Mouse (Mus musculus) heart, adult 2 months (tissue): ENCODE measurements at regions not wholly inside any gene's neighbourhood (a gene's known extent, or its start where the extent isn't known, plus 50 kb on each side); places are given as distances from the start of the nearest gene placed in this dataset.
"Not testable (repeated sequence)": the region's sequence is repeated elsewhere in the genome, so short reads cannot be mapped to it uniquely, and the experiment has no call there.

Experiments used
- DNase-seq, 2 experiments: peaks; one replicate each; pipeline ENCODE4 v3.0.0; 2021
- H3K27ac ChIP-seq: fragments of 200-600 bp; 2 replicates; pipeline ENCODE4 v1.8.1; 2022
- H3K27me3 ChIP-seq: fragments of 200-500 bp; 2 replicates; pipeline ENCODE4 v1.6.1; 2012; ENCODE audit warnings: mild to moderate bottlenecking, low read length, inconsistent platforms, mixed read lengths; ENCODE audit not compliant: control insufficient read depth, insufficient read depth
- H3K36me3 ChIP-seq: fragments of 200-500 bp; 2 replicates; pipeline ENCODE4 v1.6.1; 2012; ENCODE audit warnings: low read length, inconsistent platforms; ENCODE audit not compliant: control insufficient read depth, insufficient read depth
- H3K4me1 ChIP-seq: fragments of 200-500 bp; 2 replicates; pipeline ENCODE4 v1.6.1; 2011; ENCODE audit warnings: low read length; ENCODE audit not compliant: control insufficient read depth, insufficient read depth
- H3K4me3 ChIP-seq: fragments of 200-600 bp; 2 replicates; pipeline ENCODE4 v1.8.1; 2022
- H3K79me2 ChIP-seq: fragments of 200-500 bp; replicated peaks from 2 replicates; pipeline ENCODE4 v1.6.1; 2012; ENCODE audit warnings: mild to moderate bottlenecking, inconsistent platforms, low read length, moderate library complexity, mixed read lengths; ENCODE audit not compliant: control insufficient read depth, insufficient read depth
- H3K9ac ChIP-seq: fragments of 200-500 bp; 2 replicates; pipeline ENCODE4 v1.6.1; 2012; ENCODE audit warnings: low read depth, mild to moderate bottlenecking, control low read depth, inconsistent platforms, low read length, mixed read lengths
- CTCF ChIP-seq: fragments of 200-600 bp; IDR thresholded peaks from 2 replicates; pipeline ENCODE4 v1.8.1; 2022; ENCODE audit warnings: antibody characterized with exemption, mild to moderate bottlenecking, moderate library complexity
- EP300 ChIP-seq: fragments of 200-500 bp; IDR thresholded peaks from 2 replicates; pipeline ENCODE4 v1.6.1; 2011; ENCODE audit warnings: low read depth, low read length, control low read depth; ENCODE audit not compliant: insufficient read depth
- POLR2A ChIP-seq: fragments of 200-500 bp; IDR thresholded peaks from 2 replicates; pipeline ENCODE4 v1.6.1; 2011; ENCODE audit warnings: mild to moderate bottlenecking, low read depth, low read length, control low read depth; ENCODE audit not compliant: insufficient read depth
- WGBS: fragments of 180-500 bp; shearing (Covaris S2); methylation state at CpG from one replicate; pipeline ENCODE4 v1.1.7; 2018; 5-methylcytosine and 5-hydroxymethylcytosine counted together
- intact Hi-C: fragments of 180-260 bp; cut with DNase I; formaldehyde crosslinking; loops from one replicate; pipeline ENCODE4 v1.15.1; 2025

DNA sequence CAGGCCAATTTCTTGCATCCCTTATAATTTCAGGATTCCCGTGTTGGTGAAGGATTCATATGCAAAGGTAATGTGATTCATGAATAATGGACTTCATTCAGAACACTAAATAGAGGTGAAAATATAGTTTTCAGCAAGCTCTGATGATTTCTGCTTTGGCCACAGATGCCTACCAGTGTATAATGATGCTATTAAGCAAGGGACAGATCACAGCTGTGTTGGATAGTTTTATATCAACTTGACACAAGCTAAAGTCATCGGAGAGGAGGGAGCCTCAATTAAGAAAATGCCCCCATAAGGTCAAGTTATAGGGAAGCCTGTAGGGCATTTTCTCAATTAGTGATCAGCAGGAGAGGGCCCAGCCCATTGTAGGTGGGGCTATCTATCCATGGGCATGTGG, 109.2 kb upstream of the Fam84a start:
- intact Hi-C loops, result no loop called here

GRCm38 (mm10) chr12:14260288-14260687, 108.4 kb upstream of the Fam84a start:
- WGBS, result 84% methylated on average over 4 of the region's 4 CpGs
- Histone ChIP-seq H3K79me2 (no peaks in the 10 kb centered on the region), H3K4me3 (no peak overlapping the region), H3K27ac (no peak overlapping the region), H3K27me3 (no peaks in the 10 kb centered on the region), H3K4me1 (no peaks in the 10 kb centered on the region), H3K9ac (no peak overlapping the region), H3K36me3 (no peaks in the 10 kb centered on the region)
- intact Hi-C loops, result no loop called here
- no peak for DNase-seq
- TF ChIP-seq EP300, result no peak
- no peak for TF ChIP-seq CTCF
- no peak for TF ChIP-seq POLR2A

More for the DNA sequence above, 109.2 kb upstream of the Fam84a start:
- Histone ChIP-seq H3K79me2 (no peaks in the 10 kb centered on the region), H3K36me3 (no peaks in the 10 kb centered on the region), H3K4me3 (no peak overlapping the region), H3K27me3 (no peaks in the 10 kb centered on the region), H3K4me1 (no peaks in the 10 kb centered on the region), H3K9ac (no peak overlapping the region), H3K27ac (no peak overlapping the region)
- DNase-seq, result no peak
- WGBS, result 84% methylated on average over 2 of the region's 2 CpGs
- TF ChIP-seq POLR2A (no peak), EP300 (no peak), CTCF (no peak)

DNA sequence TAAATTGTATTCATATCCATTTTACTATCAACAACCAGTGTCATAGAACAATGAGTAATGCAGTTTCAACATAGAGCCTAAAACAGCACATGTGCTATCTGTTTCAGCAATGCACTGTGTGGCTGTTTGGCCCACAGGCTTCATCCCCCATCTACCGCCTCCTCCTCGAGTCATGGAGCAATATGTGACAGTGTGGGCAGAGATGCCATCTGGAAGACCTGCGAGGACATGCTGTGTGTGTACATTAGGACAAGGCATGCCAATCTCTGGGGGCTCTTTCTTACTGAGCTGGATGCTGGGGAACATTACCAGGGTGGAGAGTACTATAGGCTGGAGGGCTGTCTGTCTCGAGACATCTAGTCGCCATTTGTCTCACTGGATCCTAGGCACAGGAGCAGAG, 101.5 kb upstream of the Fam84a start:
- intact Hi-C loops, result no loop called here
- 83% methylated on average over 5 of the region's 5 CpGs for WGBS
- no peak overlapping the region for H3K27ac ChIP-seq
- no peak for TF ChIP-seq POLR2A
- TF ChIP-seq EP300, result no peak
- no peak for TF ChIP-seq CTCF
- no peaks in the 10 kb centered on the region for H3K4me1 ChIP-seq
- H3K79me2 ChIP-seq, result no peaks in the 10 kb centered on the region
- H3K4me3 ChIP-seq, result no peak overlapping the region
- no peak overlapping the region for H3K9ac ChIP-seq
- DNase-seq, result no peak
- H3K36me3 ChIP-seq, result no peaks in the 10 kb centered on the region
- no peaks in the 10 kb centered on the region for H3K27me3 ChIP-seq

DNA sequence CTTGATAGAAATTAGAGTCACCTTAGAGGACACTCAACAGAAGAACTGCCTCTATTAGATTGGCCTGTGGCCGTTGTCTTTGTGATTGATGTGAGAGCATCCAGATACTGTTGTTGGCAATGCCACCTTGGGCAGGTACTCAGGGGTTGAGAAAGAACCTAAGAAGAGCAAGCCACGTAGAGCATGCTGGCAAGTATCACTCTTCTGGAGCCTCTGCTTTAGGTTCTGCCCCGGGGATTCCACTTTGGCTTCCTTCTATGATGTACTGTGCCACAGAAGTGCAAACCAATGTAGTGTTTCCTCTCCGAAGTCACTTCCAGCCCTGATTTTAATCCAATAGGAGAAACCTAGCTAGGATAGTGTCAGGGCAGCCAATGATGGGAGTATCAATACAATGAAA, 98.3 kb upstream of the Fam84a start:
- Histone ChIP-seq H3K4me3 (no peak overlapping the region), H3K4me1 (no peaks in the 10 kb centered on the region), H3K27ac (no peak overlapping the region), H3K9ac (no peak overlapping the region), H3K27me3 (no peaks in the 10 kb centered on the region), H3K79me2 (no peaks in the 10 kb centered on the region), H3K36me3 (no peaks in the 10 kb centered on the region)
- TF ChIP-seq CTCF (no peak), POLR2A (no peak), EP300 (no peak)
- intact Hi-C loops, result no loop called here
- DNase-seq, result no peak
- 81% methylated on average over 4 of the region's 4 CpGs for WGBS

- WGBS, result 93% methylated on average over 6 of the region's 6 CpGs
- H3K36me3 ChIP-seq, H3K27me3 ChIP-seq, H3K4me1 ChIP-seq, H3K4me3 ChIP-seq, H3K9ac ChIP-seq, H3K79me2 ChIP-seq, DNase-seq, intact Hi-C loops, H3K27ac ChIP-seq: not testable (repeated sequence)
These were observed 90.9 kb upstream of the Fam84a start for GRCm38 (mm10) chr12:14242720-14243119.

- Histone ChIP-seq H3K9ac (no peak overlapping the region), H3K27ac (no peak overlapping the region), H3K27me3 (no peaks in the 10 kb centered on the region), H3K4me3 (no peak overlapping the region), H3K4me1 (no peaks in the 10 kb centered on the region), H3K79me2 (no peaks in the 10 kb centered on the region), H3K36me3 (no peaks in the 10 kb centered on the region)
- TF ChIP-seq EP300, result no peak
- TF ChIP-seq POLR2A, result no peak
- intact Hi-C loops, result no loop called here
- DNase-seq, result no peak
These were observed 85.8 kb upstream of the Fam84a start for GRCm38 (mm10) chr12:14237699-14238098.

DNA sequence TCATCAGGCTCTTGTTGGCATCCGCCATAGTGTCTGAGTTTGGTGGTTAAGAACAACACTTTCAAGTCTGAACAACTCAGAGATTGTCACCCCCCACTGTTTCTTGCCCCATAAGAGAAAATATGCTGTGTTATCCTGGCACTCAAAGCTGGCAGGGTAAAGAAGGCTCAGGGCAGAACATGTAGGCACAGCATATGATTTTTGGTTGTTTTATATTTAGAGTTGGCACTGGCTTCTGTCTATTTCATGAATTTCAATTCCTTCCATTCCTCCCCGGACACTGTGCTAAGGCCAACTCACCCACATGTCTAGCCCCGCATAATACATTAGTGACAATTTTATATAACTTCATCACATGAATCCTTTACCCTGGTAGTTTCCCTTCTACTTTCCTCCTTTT, 83.5 kb upstream of the Fam84a start:
- WGBS, result 72% methylated on average over 3 of the region's 3 CpGs
- no peak overlapping the region for H3K4me3 ChIP-seq
- TF ChIP-seq POLR2A, result no peak
- no peak for TF ChIP-seq CTCF
- TF ChIP-seq EP300, result no peak
- no peaks in the 10 kb centered on the region for H3K4me1 ChIP-seq
- H3K27ac ChIP-seq, result no peak overlapping the region
- H3K27me3 ChIP-seq, result no peaks in the 10 kb centered on the region
- DNase-seq, result no peak
- intact Hi-C loops, result no loop called here
- no peak overlapping the region for H3K9ac ChIP-seq
- H3K79me2 ChIP-seq, result no peaks in the 10 kb centered on the region
- H3K36me3 ChIP-seq, result no peaks in the 10 kb centered on the region
